Mouse (Mus musculus): ENCODE results near the gene Mfn1. TPM values are rescaled to one million over a fixed set of nuclear protein-coding genes. Genes with fewer than 3 reads are reported as not detected.

The Mfn1 gene
- polyA plus RNA-seq, 1 experiment from 2014 or later = 20.1 TPM

- Histone ChIP-seq H3K27ac (ENCODE audit: low read depth, low read length) (no peak overlapping the region), H3K9me3 (ENCODE audit: control insufficient read depth) (no peaks in the 10 kb centered on the region), H3K4me1 (replicated peaks; ENCODE audit: control insufficient read depth, insufficient read depth, low read length) (no peaks in the 10 kb centered on the region), H3K36me3 (ENCODE audit: control insufficient read depth, insufficient read depth) (no peaks in the 10 kb centered on the region), H3K9ac (ENCODE audit: low read depth, low read length) (no peak overlapping the region), H3K4me3 (ENCODE audit: low read depth, low read length) (no peak overlapping the region), H3K4me2 (replicated peaks; ENCODE audit: low read depth) (no peak overlapping the region), H3K27me3 (replicated peaks; ENCODE audit: control insufficient read depth, insufficient read depth, low read length) (no peaks in the 10 kb centered on the region)
- no peak for TF ChIP-seq CTCF (IDR thresholded peaks at IDR 0.05; ENCODE audit: low read depth)
- no peak for ATAC-seq
Observed at GRCm38 (mm10) chr3:32490928-32491315, 38.3 kb upstream of the Mfn1 start.

GRCm38 (mm10) chr3:32492097-32493090 lies 36.9 kb upstream of the Mfn1 start, which contains the start of gene Kcnmb3:
Gene Kcnmb3, minus strand, starts transcription at chr3:32492231.
- no peak for ATAC-seq

GRCm38 (mm10) chr3:32494387-32495087 lies 34.7 kb upstream of the Mfn1 start:
- Histone ChIP-seq H3K36me3 (ENCODE audit: control insufficient read depth, insufficient read depth) (no peaks in the 10 kb centered on the region), H3K27ac (ENCODE audit: low read depth, low read length) (no peak overlapping the region), H3K4me3 (ENCODE audit: low read depth, low read length) (no peak overlapping the region), H3K4me2 (replicated peaks; ENCODE audit: low read depth) (no peak overlapping the region), H3K4me1 (replicated peaks; ENCODE audit: control insufficient read depth, insufficient read depth, low read length) (no peaks in the 10 kb centered on the region), H3K9me3 (ENCODE audit: control insufficient read depth) (no peaks in the 10 kb centered on the region), H3K9ac (ENCODE audit: low read depth, low read length) (no peak overlapping the region), H3K27me3 (replicated peaks; ENCODE audit: control insufficient read depth, insufficient read depth, low read length) (no peaks in the 10 kb centered on the region)
- peak; percentile 53; the same call in 1 of the 2 replicates for TF ChIP-seq CTCF (IDR thresholded peaks at IDR 0.05; ENCODE audit: low read depth)
- ATAC-seq = no peak
- WGBS = 82% methylated on average over 8 of the region's 8 CpGs

More at GRCm38 (mm10) chr3:32492097-32493090, 36.9 kb upstream of the Mfn1 start, which contains the start of gene Kcnmb3:
- Histone ChIP-seq H3K9ac (ENCODE audit: low read depth, low read length) (no peak within 1 kb of the TSS), H3K9me3 (ENCODE audit: control insufficient read depth) (no peaks in the 10 kb centered on the region), H3K4me1 (replicated peaks; ENCODE audit: control insufficient read depth, insufficient read depth, low read length) (no peaks in the 10 kb centered on the region), H3K27ac (ENCODE audit: low read depth, low read length) (no peak within 1 kb of the TSS), H3K4me3 (ENCODE audit: low read depth, low read length) (no peak within 1 kb of the TSS), H3K27me3 (replicated peaks; ENCODE audit: control insufficient read depth, insufficient read depth, low read length) (no peaks in the 10 kb centered on the region), H3K4me2 (replicated peaks; ENCODE audit: low read depth) (no peak within 1 kb of the TSS), H3K36me3 (ENCODE audit: control insufficient read depth, insufficient read depth) (no peaks in the 10 kb centered on the region)
- TF ChIP-seq CTCF (IDR thresholded peaks at IDR 0.05; ENCODE audit: low read depth) = no peak
- 78% methylated on average over 11 of the region's 11 CpGs for WGBS

GRCm38 (mm10) chr3:32495088-32495770 lies 34.0 kb upstream of the Mfn1 start:
- H3K27ac ChIP-seq (ENCODE audit: low read depth, low read length) = no peak overlapping the region
- no peaks in the 10 kb centered on the region for H3K9me3 ChIP-seq (ENCODE audit: control insufficient read depth)
- no peak overlapping the region for H3K4me3 ChIP-seq (ENCODE audit: low read depth, low read length)
- no peaks in the 10 kb centered on the region for H3K36me3 ChIP-seq (ENCODE audit: control insufficient read depth, insufficient read depth)
- no peak overlapping the region for H3K9ac ChIP-seq (ENCODE audit: low read depth, low read length)
- ATAC-seq = no peak
- WGBS = 62% methylated on average over 8 of the region's 8 CpGs
- H3K4me1 ChIP-seq (replicated peaks; ENCODE audit: control insufficient read depth, insufficient read depth, low read length) = no peaks in the 10 kb centered on the region
- no peaks in the 10 kb centered on the region for H3K27me3 ChIP-seq (replicated peaks; ENCODE audit: control insufficient read depth, insufficient read depth, low read length)
- TF ChIP-seq CTCF (IDR thresholded peaks at IDR 0.05; ENCODE audit: low read depth) = no peak
- H3K4me2 ChIP-seq (replicated peaks; ENCODE audit: low read depth) = no peak overlapping the region

GRCm38 (mm10) chr3:32495856-32496710 lies 33.2 kb upstream of the Mfn1 start:
- H3K4me3 ChIP-seq (ENCODE audit: low read depth, low read length) = no peak overlapping the region
- no peaks in the 10 kb centered on the region for H3K4me1 ChIP-seq (replicated peaks; ENCODE audit: control insufficient read depth, insufficient read depth, low read length)
- no peak overlapping the region for H3K27ac ChIP-seq (ENCODE audit: low read depth, low read length)
- no peak overlapping the region for H3K9ac ChIP-seq (ENCODE audit: low read depth, low read length)
- no peak for TF ChIP-seq CTCF (IDR thresholded peaks at IDR 0.05; ENCODE audit: low read depth)
- 64% methylated on average over 8 of the region's 8 CpGs for WGBS
- no peaks in the 10 kb centered on the region for H3K36me3 ChIP-seq (ENCODE audit: control insufficient read depth, insufficient read depth)
- H3K9me3 ChIP-seq (ENCODE audit: control insufficient read depth) = no peaks in the 10 kb centered on the region
- H3K27me3 ChIP-seq (replicated peaks; ENCODE audit: control insufficient read depth, insufficient read depth, low read length) = no peaks in the 10 kb centered on the region
- H3K4me2 ChIP-seq (replicated peaks; ENCODE audit: low read depth) = no peak overlapping the region
- ATAC-seq = no peak

All from intestine, postnatal 0 days (tissue).